Mouse (Mus musculus) heart, postnatal 14 days (tissue): Measurements from ENCODE around the gene Vps45. TPM values are rescaled to one million over a fixed set of nuclear protein-coding genes. Genes with fewer than 3 reads are reported as not detected.
"Not testable (repeated sequence)": the region's sequence is repeated elsewhere in the genome, so short reads cannot be mapped to it uniquely, and the experiment has no call there.

Experiments
- DNase-seq, 2 experiments: peaks; one replicate each; pipeline ENCODE4 v3.0.0; 2021 to 2022
- intact Hi-C: fragments of 180-260 bp; cut with DNase I; formaldehyde crosslinking; loops from one replicate; pipeline ENCODE4 v1.15.1; 2025
- total RNA-seq, 2 experiments: library from RNA; stranded (reverse); gene quantifications; 2 replicates each; pipeline ENCODE4 v1.2.3; 2021

The Vps45 gene
- total RNA-seq, 2 experiments from 2014 or later = 27.7 to 29.7 TPM

- intact Hi-C loops = no loop called here
- DNase-seq = no peak
These were observed 76.1 kb downstream of the Vps45 start for GRCm38 (mm10) chr3:95982129-95982528.

- no peak for DNase-seq
- intact Hi-C loops = no loop called here
These were observed 77.8 kb downstream of the Vps45 start for GRCm38 (mm10) chr3:95980276-95980970.

GRCm38 (mm10) chr3:95978265-95978664 is 80.0 kb downstream of the Vps45 start:
- intact Hi-C loops = no loop called here
- DNase-seq = no peak

GRCm38 (mm10) chr3:95977587-95977986 is 80.7 kb downstream of the Vps45 start:
- intact Hi-C loops, DNase-seq: not testable (repeated sequence)

GRCm38 (mm10) chr3:95977079-95977478 is 81.2 kb downstream of the Vps45 start:
- intact Hi-C loops = no loop called here
- DNase-seq = no peak

GRCm38 (mm10) chr3:95972873-95973634 is 85.2 kb downstream of the Vps45 start:
- no peak for DNase-seq
- intact Hi-C loops = no loop called here

GRCm38 (mm10) chr3:95972251-95972872 is 85.9 kb downstream of the Vps45 start:
- intact Hi-C loops = no loop called here
- no peak for DNase-seq

GRCm38 (mm10) chr3:95970661-95971060 is 87.6 kb downstream of the Vps45 start:
- DNase-seq, intact Hi-C loops: not testable (repeated sequence)

GRCm38 (mm10) chr3:95969277-95969676 is 89.0 kb downstream of the Vps45 start:
- intact Hi-C loops = loop anchor here (5.0 kb wide), 1 partner anchor 178 kb away; no protein-coding TSS in a partner anchor

GRCm38 (mm10) chr3:95965518-95966451 is 92.5 kb downstream of the Vps45 start:
- intact Hi-C loops = loop anchor here (1.0 to 5.0 kb wide), 4 partner anchors 27 to 182 kb away; partner anchors contain the start of gene Plekho1
- DNase-seq = no peak

More at GRCm38 (mm10) chr3:95969277-95969676, 89.0 kb downstream of the Vps45 start:
- DNase-seq = no peak

GRCm38 (mm10) chr3:95963681-95964080 is 94.6 kb downstream of the Vps45 start:
- no peak for DNase-seq
- intact Hi-C loops = loop anchor here (2.0 to 5.0 kb wide), 2 partner anchors 25 to 101 kb away; no protein-coding TSS in a partner anchor

GRCm38 (mm10) chr3:95963230-95963629 is 95.0 kb downstream of the Vps45 start:
- intact Hi-C loops = loop anchor here (5.0 kb wide), 1 partner anchor 101 kb away; no protein-coding TSS in a partner anchor
- no peak for DNase-seq

- intact Hi-C loops = loop anchor here (5.0 kb wide), 1 partner anchor 100 kb away; no protein-coding TSS in a partner anchor
- not testable (repeated sequence) for DNase-seq
These were observed 96.1 kb downstream of the Vps45 start for GRCm38 (mm10) chr3:95962182-95962581.

GRCm38 (mm10) chr3:95959807-95960206 is 98.5 kb downstream of the Vps45 start:
- no peak for DNase-seq
- intact Hi-C loops = loop anchor here (5.0 kb wide), 1 partner anchor 98 kb away; no protein-coding TSS in a partner anchor

- DNase-seq = peak in 1 of 2 experiments; percentile 51
- intact Hi-C loops = no loop called here
These were observed 99.2 kb downstream of the Vps45 start for GRCm38 (mm10) chr3:95959082-95959481.

GRCm38 (mm10) chr3:95957359-95958148 is 100.7 kb downstream of the Vps45 start:
- intact Hi-C loops = no loop called here
- peak; percentile 54 to 72 for DNase-seq

- no peak for DNase-seq
- intact Hi-C loops = no loop called here
These were observed 102.9 kb downstream of the Vps45 start for GRCm38 (mm10) chr3:95955318-95955717.

GRCm38 (mm10) chr3:95954648-95955173 is 103.6 kb downstream of the Vps45 start:
- intact Hi-C loops, DNase-seq: not testable (repeated sequence)

GRCm38 (mm10) chr3:95953522-95953921 is 104.7 kb downstream of the Vps45 start:
- intact Hi-C loops = no loop called here

More at GRCm38 (mm10) chr3:95953522-95953921, 104.7 kb downstream of the Vps45 start:
- DNase-seq = no peak
